Mouse (Mus musculus): Measurements from ENCODE around the gene Wdr70. TPM values are rescaled to one million over a fixed set of nuclear protein-coding genes. Genes with fewer than 3 reads are reported as not detected.

The Wdr70 gene
- polyA plus RNA-seq, 1 experiment, result 13.3 TPM

GRCm38 (mm10) chr15:7863328-7863727 lies 235.7 kb downstream of the Wdr70 start:
- Histone ChIP-seq H3K4me1 (ENCODE audit: control insufficient read depth, insufficient read depth, low read length) (no peaks in the 10 kb centered on the region), H3K4me3 (replicated peaks; ENCODE audit: control insufficient read depth, low read depth, low read length) (no peak overlapping the region), H3K27ac (ENCODE audit: control insufficient read depth, insufficient read depth, low read depth, low read length, poor library complexity) (no peak overlapping the region)
- 62% methylated on average over 5 of the region's 5 CpGs for WGBS
- TF ChIP-seq POLR2A (IDR thresholded peaks at IDR 0.05; ENCODE audit: borderline replicate concordance, control insufficient read depth, low read depth, low read length) (no peak), CTCF (IDR thresholded peaks at IDR 0.05; ENCODE audit: control insufficient read depth, insufficient read depth, low read length) (no peak)

DNA sequence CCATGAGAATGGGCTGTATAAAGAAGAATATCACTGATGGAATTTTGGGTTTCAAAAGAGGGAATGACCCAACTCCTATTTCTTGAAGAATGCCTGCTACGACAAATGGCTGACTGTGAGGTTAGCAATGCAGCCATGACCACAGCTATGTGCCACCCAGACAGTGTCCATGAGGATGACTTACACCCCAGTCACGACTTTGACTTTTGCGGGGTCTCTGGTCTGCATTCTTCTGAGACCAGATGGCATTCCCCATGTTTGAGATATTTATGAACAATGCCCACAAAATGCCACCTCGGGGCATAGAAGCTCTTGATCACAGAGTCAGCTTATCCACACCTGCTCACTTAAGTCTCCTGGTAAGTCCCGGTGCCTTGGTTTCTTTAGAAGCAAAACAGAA lies 236.1 kb downstream of the Wdr70 start:
- Histone ChIP-seq H3K4me3 (replicated peaks; ENCODE audit: control insufficient read depth, low read depth, low read length) (no peak overlapping the region), H3K4me1 (ENCODE audit: control insufficient read depth, insufficient read depth, low read length) (no peaks in the 10 kb centered on the region), H3K27ac (ENCODE audit: control insufficient read depth, insufficient read depth, low read depth, low read length, poor library complexity) (no peak overlapping the region)
- TF ChIP-seq POLR2A (IDR thresholded peaks at IDR 0.05; ENCODE audit: borderline replicate concordance, control insufficient read depth, low read depth, low read length), result no peak
- no peak for TF ChIP-seq CTCF (IDR thresholded peaks at IDR 0.05; ENCODE audit: control insufficient read depth, insufficient read depth, low read length)
- 85% methylated on average over 5 of the region's 5 CpGs for WGBS

- H3K4me3 ChIP-seq (replicated peaks; ENCODE audit: control insufficient read depth, low read depth, low read length), result no peak overlapping the region
- H3K4me1 ChIP-seq (ENCODE audit: control insufficient read depth, insufficient read depth, low read length), result no peaks in the 10 kb centered on the region
- WGBS, result 81% methylated on average over 5 of the region's 5 CpGs
- TF ChIP-seq CTCF (IDR thresholded peaks at IDR 0.05; ENCODE audit: control insufficient read depth, insufficient read depth, low read length), result no peak
- TF ChIP-seq POLR2A (IDR thresholded peaks at IDR 0.05; ENCODE audit: borderline replicate concordance, control insufficient read depth, low read depth, low read length), result no peak
- H3K27ac ChIP-seq (ENCODE audit: control insufficient read depth, insufficient read depth, low read depth, low read length, poor library complexity), result no peak overlapping the region
These were observed 240.2 kb downstream of the Wdr70 start for GRCm38 (mm10) chr15:7858841-7859240.

DNA sequence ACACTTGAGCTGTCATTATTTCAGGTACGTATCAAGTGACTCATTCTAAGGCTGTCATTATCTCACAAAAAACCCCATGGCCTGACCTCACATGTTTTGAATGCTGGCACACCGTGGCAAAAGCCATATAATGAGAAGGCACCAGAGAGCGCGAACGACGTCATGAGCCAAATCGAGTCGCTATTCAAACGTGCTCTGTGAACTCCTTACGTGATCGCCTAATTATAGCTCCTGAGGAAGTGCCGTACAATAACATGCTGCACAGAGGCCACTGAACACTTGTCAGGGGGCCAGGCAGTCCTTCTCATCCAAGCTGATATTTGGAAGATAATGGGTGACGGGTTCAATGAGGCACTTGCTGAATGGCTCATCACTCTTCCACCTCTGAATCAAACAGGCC lies 241.6 kb downstream of the Wdr70 start:
- whole genome bisulfite sequencing, result 79% methylated on average over 13 of the region's 13 CpGs
- Histone ChIP-seq H3K27ac (ENCODE audit: control insufficient read depth, insufficient read depth, low read depth, low read length, poor library complexity) (no peak overlapping the region), H3K4me3 (replicated peaks; ENCODE audit: control insufficient read depth, low read depth, low read length) (no peak overlapping the region), H3K4me1 (ENCODE audit: control insufficient read depth, insufficient read depth, low read length) (no peaks in the 10 kb centered on the region)
- no peak for TF ChIP-seq POLR2A (IDR thresholded peaks at IDR 0.05; ENCODE audit: borderline replicate concordance, control insufficient read depth, low read depth, low read length)
- no peak for TF ChIP-seq CTCF (IDR thresholded peaks at IDR 0.05; ENCODE audit: control insufficient read depth, insufficient read depth, low read length)

DNA sequence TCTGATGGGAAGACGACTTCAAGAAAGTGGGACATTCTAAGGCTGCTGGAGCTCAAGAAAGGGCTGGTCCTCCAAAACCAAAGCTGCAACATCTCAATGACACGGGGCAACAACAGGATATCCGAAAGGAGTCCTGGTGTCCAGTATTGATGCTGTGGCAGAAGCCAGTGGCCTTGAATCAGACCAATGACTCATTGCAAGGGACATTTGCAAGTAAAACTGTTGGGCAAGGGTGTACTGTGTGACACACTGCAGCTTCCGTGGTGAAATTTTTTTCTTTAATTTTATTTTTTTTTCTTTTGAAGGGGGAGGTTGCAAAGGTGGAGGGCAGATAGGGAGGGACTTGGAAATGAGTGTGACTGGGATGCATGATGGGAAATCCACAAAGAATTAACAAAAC lies 256.6 kb downstream of the Wdr70 start:
- TF ChIP-seq CTCF (IDR thresholded peaks at IDR 0.05; ENCODE audit: control insufficient read depth, insufficient read depth, low read length) (no peak), POLR2A (IDR thresholded peaks at IDR 0.05; ENCODE audit: borderline replicate concordance, control insufficient read depth, low read depth, low read length) (no peak)
- H3K27ac ChIP-seq (ENCODE audit: control insufficient read depth, insufficient read depth, low read depth, low read length, poor library complexity), result no peak overlapping the region
- 68% methylated on average over 4 of the region's 4 CpGs for WGBS

DNA sequence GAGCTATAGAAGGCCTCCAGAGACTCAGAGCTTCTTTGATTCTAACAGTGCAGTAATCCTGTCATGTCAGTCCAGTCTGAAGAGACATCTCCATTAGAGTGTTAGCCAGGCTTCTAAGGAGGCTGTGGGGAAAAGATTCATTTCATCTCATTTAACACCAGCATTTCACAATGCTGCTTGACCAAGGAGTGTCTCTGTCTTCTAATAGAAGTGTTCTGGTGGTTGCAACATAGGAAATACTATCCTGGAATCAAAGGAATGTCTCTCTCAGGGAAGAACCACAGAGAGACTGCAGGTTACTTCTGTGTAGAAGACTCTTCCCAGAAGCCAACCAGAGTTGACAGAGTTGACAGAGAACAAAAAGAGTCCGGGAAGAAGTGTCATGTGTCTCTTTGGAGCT lies 257.3 kb downstream of the Wdr70 start:
- TF ChIP-seq CTCF (IDR thresholded peaks at IDR 0.05; ENCODE audit: control insufficient read depth, insufficient read depth, low read length), result no peak
- TF ChIP-seq POLR2A (IDR thresholded peaks at IDR 0.05; ENCODE audit: borderline replicate concordance, control insufficient read depth, low read depth, low read length), result no peak
- 68% methylated on average over 1 of the region's 1 CpGs for WGBS

More for the DNA sequence above, 256.6 kb downstream of the Wdr70 start:
- Histone ChIP-seq H3K4me1 (ENCODE audit: control insufficient read depth, insufficient read depth, low read length) (no peaks in the 10 kb centered on the region), H3K4me3 (replicated peaks; ENCODE audit: control insufficient read depth, low read depth, low read length) (no peak overlapping the region)

GRCm38 (mm10) chr15:7838921-7839309 lies 260.1 kb downstream of the Wdr70 start:
- Histone ChIP-seq H3K4me1 (ENCODE audit: control insufficient read depth, insufficient read depth, low read length) (no peaks in the 10 kb centered on the region), H3K4me3 (replicated peaks; ENCODE audit: control insufficient read depth, low read depth, low read length) (no peak overlapping the region), H3K27ac (ENCODE audit: control insufficient read depth, insufficient read depth, low read depth, low read length, poor library complexity) (no peak overlapping the region)
- TF ChIP-seq CTCF (IDR thresholded peaks at IDR 0.05; ENCODE audit: control insufficient read depth, insufficient read depth, low read length), result no peak
- TF ChIP-seq POLR2A (IDR thresholded peaks at IDR 0.05; ENCODE audit: borderline replicate concordance, control insufficient read depth, low read depth, low read length), result no peak
- 80% methylated on average over 7 of the region's 7 CpGs for WGBS

More for the DNA sequence above, 257.3 kb downstream of the Wdr70 start:
- Histone ChIP-seq H3K4me1 (ENCODE audit: control insufficient read depth, insufficient read depth, low read length) (no peaks in the 10 kb centered on the region), H3K4me3 (replicated peaks; ENCODE audit: control insufficient read depth, low read depth, low read length) (no peak overlapping the region), H3K27ac (ENCODE audit: control insufficient read depth, insufficient read depth, low read depth, low read length, poor library complexity) (no peak overlapping the region)

DNA sequence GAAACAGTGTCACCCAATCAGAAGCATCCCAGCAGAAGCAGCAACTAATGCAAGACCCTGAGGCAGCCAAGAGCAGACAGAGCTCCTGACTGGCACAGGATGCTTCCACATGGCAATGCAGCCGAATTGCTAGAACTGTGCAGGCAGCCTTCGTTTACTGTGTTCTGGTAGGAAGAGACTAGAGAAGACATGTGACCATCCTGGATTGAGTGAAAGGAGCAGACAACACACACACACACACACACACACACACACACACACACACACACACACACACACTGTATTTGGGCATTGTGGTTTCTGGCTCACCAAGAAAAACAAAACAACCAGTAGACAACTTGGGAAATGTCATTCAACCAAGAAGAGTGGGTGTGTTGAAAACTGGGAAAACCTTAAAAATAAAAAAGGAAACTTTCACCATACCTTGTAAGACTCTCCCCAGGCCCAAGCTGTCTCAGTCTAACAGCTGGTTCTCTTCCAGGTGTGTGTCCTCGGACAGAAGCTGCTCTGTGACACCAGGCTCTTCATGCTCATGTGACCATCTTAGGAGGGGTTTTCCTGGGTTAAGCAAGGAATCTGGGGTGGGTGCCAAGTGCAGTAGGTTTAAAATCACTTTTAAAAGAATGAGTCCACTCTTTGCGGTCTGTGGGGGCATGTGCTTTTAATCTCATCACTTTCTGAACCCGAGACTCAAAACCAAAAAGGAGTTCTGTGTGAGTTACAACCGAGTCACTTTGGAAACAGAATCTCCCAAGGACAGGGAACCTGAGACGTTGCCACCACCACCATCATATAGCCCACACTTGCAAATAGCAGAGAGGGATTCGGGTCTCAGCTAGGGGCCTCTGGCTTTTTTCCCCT lies 260.7 kb downstream of the Wdr70 start:
- Histone ChIP-seq H3K27ac (ENCODE audit: control insufficient read depth, insufficient read depth, low read depth, low read length, poor library complexity) (no peak overlapping the region), H3K4me3 (replicated peaks; ENCODE audit: control insufficient read depth, low read depth, low read length) (no peak overlapping the region), H3K4me1 (ENCODE audit: control insufficient read depth, insufficient read depth, low read length) (no peaks in the 10 kb centered on the region)
- no peak for TF ChIP-seq POLR2A (IDR thresholded peaks at IDR 0.05; ENCODE audit: borderline replicate concordance, control insufficient read depth, low read depth, low read length)
- WGBS, result 73% methylated on average over 8 of the region's 8 CpGs

Data from bone marrow, adult 2 months (tissue).